Mouse (Mus musculus) MEL (cell line): ENCODE results near the gene Tph1. TPM values are rescaled to one million over a fixed set of nuclear protein-coding genes. Genes with fewer than 3 reads are reported as not detected.

Experiments used
- DNase-seq: peaks from one replicate; pipeline ENCODE4 v3.0.0; 2011; ENCODE audit warnings: low read depth, low spot score
- H3K27ac ChIP-seq: 2 replicates; pipeline ENCODE4 v1.5.1; 2012; ENCODE audit warnings: low read depth, mild to moderate bottlenecking, control low read depth, low read length, moderate library complexity; ENCODE audit not compliant: control insufficient read depth
- H3K27me3 ChIP-seq, 2 experiments: fragments of 150-350 bp in 1 of 2; sonication (generic) in 1 of 2; 2 replicates each; pipeline ENCODE4 v1.6.1; 2012; ENCODE audit warnings: low read length in 2 of 2, mild to moderate bottlenecking in 2 of 2, improper control_type of control experiment in 1 of 2, moderate library complexity in 1 of 2; ENCODE audit not compliant: insufficient read depth in 2 of 2, control insufficient read depth in 1 of 2
- H3K36me3 ChIP-seq, 2 experiments: 2 replicates each; pipeline ENCODE4 v1.6.1; 2012 to 2014; ENCODE audit warnings: low read length in 2 of 2, improper control_type of control experiment in 1 of 2, inconsistent platforms in 1 of 2, mild to moderate bottlenecking in 1 of 2; ENCODE audit not compliant: insufficient read depth in 2 of 2, control insufficient read depth in 1 of 2
- H3K4me1 ChIP-seq, 2 experiments: fragments of 150-350 bp in 1 of 2; sonication (generic) in 1 of 2; 2 replicates each; pipeline ENCODE4 v1.6.1; 2012; ENCODE audit warnings: low read length in 2 of 2, improper control_type of control experiment in 1 of 2, mild to moderate bottlenecking in 1 of 2; ENCODE audit not compliant: insufficient read depth in 2 of 2, control insufficient read depth in 1 of 2
- H3K4me3 ChIP-seq, 2 experiments: fragments of 150-350 bp in 1 of 2; sonication (generic) in 1 of 2; 2 replicates each; pipeline ENCODE4 v1.5.1; 2012; ENCODE audit warnings: low read depth in 2 of 2, low read length in 2 of 2, mild to moderate bottlenecking in 2 of 2, moderate library complexity in 2 of 2, control low read depth in 1 of 2, improper control_type of control experiment in 1 of 2; ENCODE audit not compliant: control insufficient read depth in 1 of 2, insufficient read depth in 1 of 2
- H3K79me2 ChIP-seq: 2 replicates; pipeline ENCODE4 v1.6.1; 2012; ENCODE audit warnings: mild to moderate bottlenecking, low read length, moderate library complexity; ENCODE audit not compliant: control insufficient read depth, poor library complexity, insufficient read depth
- H3K9ac ChIP-seq: 2 replicates; pipeline ENCODE4 v1.6.1; 2012; ENCODE audit warnings: low read depth, mild to moderate bottlenecking, control low read depth, low read length, moderate library complexity; ENCODE audit not compliant: control insufficient read depth, poor library complexity, severe bottlenecking
- H3K9me3 ChIP-seq: fragments of 150-350 bp; sonication (generic); replicated peaks from 2 replicates; pipeline ENCODE4 v1.6.1; 2012; ENCODE audit warnings: mild to moderate bottlenecking, low read length, improper control_type of control experiment, moderate library complexity; ENCODE audit not compliant: insufficient read depth
- CTCF ChIP-seq, 3 experiments: IDR thresholded peaks in 2 of 3; conservative IDR thresholded peaks in 1 of 3; 2 replicates each; pipeline ENCODE4 v1.5.1; 2011 to 2012; ENCODE audit warnings: low read length in 3 of 3, low read depth in 2 of 3, mild to moderate bottlenecking in 2 of 3, improper control_type of control experiment in 1 of 3, inconsistent platforms in 1 of 3, mixed read lengths in 1 of 3, moderate library complexity in 1 of 3; ENCODE audit not compliant: control insufficient read depth in 1 of 3, insufficient read depth in 1 of 3, poor library complexity in 1 of 3, severe bottlenecking in 1 of 3
- ELF1 ChIP-seq: IDR thresholded peaks from 2 replicates; pipeline ENCODE4 v1.6.1; 2014; ENCODE audit warnings: low read depth, mild to moderate bottlenecking, inconsistent platforms, low read length, improper control_type of control experiment, moderate library complexity
- EP300 ChIP-seq, 2 experiments: IDR thresholded peaks; 2 replicates each; pipeline ENCODE4 v1.6.1; 2011; ENCODE audit warnings: improper control_type of control experiment in 2 of 2, low read length in 2 of 2, low read depth in 1 of 2, mild to moderate bottlenecking in 1 of 2
- ETS1 ChIP-seq: IDR thresholded peaks from 2 replicates; pipeline ENCODE4 v1.6.1; 2012; ENCODE audit warnings: low read depth, mild to moderate bottlenecking, inconsistent platforms, low read length, improper control_type of control experiment, moderate library complexity
- GABPA ChIP-seq: IDR thresholded peaks from 2 replicates; pipeline ENCODE4 v1.6.1; 2012; ENCODE audit warnings: low read depth, mild to moderate bottlenecking, inconsistent platforms, low read length, improper control_type of control experiment, moderate library complexity
- GATA1 ChIP-seq: IDR thresholded peaks from 2 replicates; pipeline ENCODE4 v1.6.1; 2011; ENCODE audit warnings: low read depth, low read length, improper control_type of control experiment
- KAT2A ChIP-seq: conservative IDR thresholded peaks from 2 replicates; pipeline ENCODE4 v1.6.1; 2012; ENCODE audit warnings: low read depth, low read length, improper control_type of control experiment, inconsistent platforms
- MAX ChIP-seq: IDR thresholded peaks from 2 replicates; pipeline ENCODE4 v1.6.1; 2011; ENCODE audit warnings: low read length, improper control_type of control experiment
- MAZ ChIP-seq: IDR thresholded peaks from 2 replicates; pipeline ENCODE4 v1.6.1; 2012; ENCODE audit warnings: low read depth, mild to moderate bottlenecking, inconsistent platforms, low read length, improper control_type of control experiment
- MXI1 ChIP-seq: IDR thresholded peaks from 2 replicates; pipeline ENCODE4 v1.6.1; 2011; ENCODE audit warnings: mild to moderate bottlenecking, low read depth, low read length, improper control_type of control experiment
- MYB ChIP-seq: IDR thresholded peaks from 2 replicates; pipeline ENCODE4 v1.6.1; 2011; ENCODE audit warnings: mild to moderate bottlenecking, low read depth, low read length, improper control_type of control experiment
- MYC ChIP-seq: IDR thresholded peaks from 2 replicates; pipeline ENCODE4 v1.6.1; 2011; ENCODE audit warnings: low read depth, mild to moderate bottlenecking, low read length, improper control_type of control experiment, moderate library complexity
- NELFE ChIP-seq: IDR thresholded peaks from 2 replicates; pipeline ENCODE4 v1.6.1; 2011; ENCODE audit warnings: low read depth, low read length, improper control_type of control experiment
- POLR2AphosphoS5 ChIP-seq: IDR thresholded peaks from 2 replicates; pipeline ENCODE4 v1.6.1; 2012; ENCODE audit warnings: low read depth, borderline replicate concordance, mild to moderate bottlenecking, inconsistent platforms, low read length, moderate library complexity, mixed read lengths
- SIN3A ChIP-seq: IDR thresholded peaks from 2 replicates; pipeline ENCODE4 v1.6.1; 2012; ENCODE audit warnings: low read length, improper control_type of control experiment, inconsistent platforms
- SMC3 ChIP-seq: IDR thresholded peaks from 2 replicates; pipeline ENCODE4 v1.6.1; 2011; ENCODE audit warnings: low read depth, low read length, improper control_type of control experiment
- TBP ChIP-seq: IDR thresholded peaks from 2 replicates; pipeline ENCODE4 v1.8.0; 2011; ENCODE audit warnings: low read depth, low read length, improper control_type of control experiment
- ZKSCAN1 ChIP-seq: IDR thresholded peaks from 2 replicates; pipeline ENCODE4 v1.6.1; 2012; ENCODE audit warnings: low read depth, mild to moderate bottlenecking, inconsistent platforms, low read length, improper control_type of control experiment, moderate library complexity
- ZMIZ1 ChIP-seq: IDR thresholded peaks from 2 replicates; pipeline ENCODE4 v1.6.1; 2012; ENCODE audit warnings: low read depth, mild to moderate bottlenecking, inconsistent platforms, low read length, improper control_type of control experiment, moderate library complexity
- ZNF384 ChIP-seq: IDR thresholded peaks from 2 replicates; pipeline ENCODE4 v1.6.1; 2012; ENCODE audit warnings: low read depth, mild to moderate bottlenecking, inconsistent platforms, low read length, improper control_type of control experiment
- polyA plus RNA-seq, 2 experiments: library from polyadenylated mRNA; stranded (reverse) in 1 of 2; unstranded in 1 of 2; fragments of >175 nt in 1 of 2; fragments of >200 nt in 1 of 2; gene quantifications; 2 replicates each; pipeline versions ENCODE4 v1.2.1 to v1.2.4; 2012; ENCODE audit warnings: low replicate concordance in 2 of 2, low read depth in 1 of 2; ENCODE audit not compliant: insufficient read length in 2 of 2, insufficient read depth in 1 of 2, missing spikeins in 1 of 2
- total RNA-seq: library from RNA; depleted of rRNA; stranded (reverse); fragments of 300-350 nt; gene quantifications from 2 replicates; pipeline ENCODE4 v1.2.3, GENCODE M21; 2012

The Tph1 gene
- total and polyA plus RNA-seq, 3 experiments: 0.03 TPM; not detected in 2

- DNase-seq: no peak
- no peak overlapping the region for H3K27ac ChIP-seq
- no peak overlapping the region for H3K9ac ChIP-seq
- no peaks in the 10 kb centered on the region for H3K9me3 ChIP-seq
- H3K4me1 ChIP-seq: no peaks in the 10 kb centered on the region
- TF ChIP-seq SMC3 (no peak), ZNF384 (no peak), MAZ (no peak), CTCF (IDR thresholded peaks at IDR 0.05 in 2 of 3, conservative IDR thresholded peaks at IDR 0.05 in 1 of 3; ENCODE audit: control insufficient read depth in 1 of 3, insufficient read depth in 1 of 3, low read depth in 2 of 3, low read length in 3 of 3, poor library complexity in 1 of 3, severe bottlenecking in 1 of 3) (no peak), SIN3A (no peak), MYB (no peak)
- TF ChIP-seq, all 39 proteins: peak for 0
- Histone ChIP-seq H3K79me2 (no peaks in the 10 kb centered on the region), H3K4me3 (no peak overlapping the region), H3K36me3 (no peaks in the 10 kb centered on the region), H3K27me3 (no peaks in the 10 kb centered on the region)
Observed at GRCm38 (mm10) chr7:46615256-46615977, 56.9 kb downstream of the Tph1 start.

GRCm38 (mm10) chr7:46614263-46614662 is 58.1 kb downstream of the Tph1 start:
- no peak overlapping the region for H3K4me3 ChIP-seq
- no peaks in the 10 kb centered on the region for H3K9me3 ChIP-seq
- no peaks in the 10 kb centered on the region for H3K79me2 ChIP-seq
- TF ChIP-seq ZKSCAN1: no peak
- TF ChIP-seq SMC3: no peak
- TF ChIP-seq EP300 (IDR thresholded peaks at IDR 0.05; ENCODE audit: low read depth in 1 of 2, low read length in 2 of 2): no peak
- TF ChIP-seq MYC: no peak
- no peak for TF ChIP-seq SIN3A
- TF ChIP-seq ZMIZ1: no peak
- no peak for TF ChIP-seq NELFE
- TF ChIP-seq CTCF (IDR thresholded peaks at IDR 0.05 in 2 of 3, conservative IDR thresholded peaks at IDR 0.05 in 1 of 3; ENCODE audit: control insufficient read depth in 1 of 3, insufficient read depth in 1 of 3, low read depth in 2 of 3, low read length in 3 of 3, poor library complexity in 1 of 3, severe bottlenecking in 1 of 3): no peak
- TF ChIP-seq ELF1: no peak
- no peak for TF ChIP-seq ETS1
- no peak for TF ChIP-seq GATA1
- TF ChIP-seq TBP: no peak
- no peak for TF ChIP-seq MXI1
- TF ChIP-seq GABPA: no peak
- no peak for TF ChIP-seq KAT2A
- no peak for TF ChIP-seq MAX
- no peak for TF ChIP-seq POLR2AphosphoS5
- no peaks in the 10 kb centered on the region for H3K27me3 ChIP-seq
- H3K4me1 ChIP-seq: no peaks in the 10 kb centered on the region
- DNase-seq: no peak
- no peak overlapping the region for H3K27ac ChIP-seq
- no peaks in the 10 kb centered on the region for H3K36me3 ChIP-seq
- H3K9ac ChIP-seq: no peak overlapping the region
